Mouse (Mus musculus) ovary, postnatal 36 days (tissue): ENCODE measurements around the gene Atp2c1.

Experiments
- DNase-seq: peaks from one replicate; pipeline ENCODE4 v3.0.0; 2022; ENCODE audit warnings: low spot score, mixed read lengths

Atp2c1 gene

GRCm38 (mm10) chr9:105366199-105366598 lies 160.9 kb downstream of the Atp2c1 start:
- no peak for DNase-seq

GRCm38 (mm10) chr9:105363520-105364231 lies 163.4 kb downstream of the Atp2c1 start:
- no peak for DNase-seq

- DNase-seq = no peak
Measured at GRCm38 (mm10) chr9:105362181-105362580, 164.9 kb downstream of the Atp2c1 start.
